Mouse (Mus musculus): ENCODE measurements around the gene Smim26. TPM values are rescaled to one million over a fixed set of nuclear protein-coding genes. Genes with fewer than 3 reads are reported as not detected.

The Smim26 gene
- polyA plus RNA-seq (2011; ENCODE audit: insufficient read length, low read depth, missing spikeins) = 19.0 and 26.1 TPM in 2 replicates

- TF ChIP-seq POLR2A (IDR thresholded peaks at IDR 0.05; ENCODE audit: low read depth, low read length) (peak; percentile 89), CTCF (IDR thresholded peaks at IDR 0.05; ENCODE audit: borderline replicate concordance, insufficient read depth, low read length) (no peak)
- Histone ChIP-seq H3K4me1 (ENCODE audit: control insufficient read depth, insufficient read depth, low read length) (no peaks in the 10 kb centered on the region), H3K27ac (ENCODE audit: insufficient read depth, low read length) (no peak within 1 kb of the TSS), H3K4me3 (ENCODE audit: insufficient read depth, low read length) (peak within 1 kb of the TSS; percentile 60)
These were observed at the start of gene Smim26 for GRCm38 (mm10) chr2:144593951-144594651. Gene Smim26, plus strand, starts transcription at chr2:144594054.

- TF ChIP-seq CTCF (IDR thresholded peaks at IDR 0.05; ENCODE audit: borderline replicate concordance, insufficient read depth, low read length) = no peak
- TF ChIP-seq POLR2A (IDR thresholded peaks at IDR 0.05; ENCODE audit: low read depth, low read length) = no peak
- no peaks in the 10 kb centered on the region for H3K4me1 ChIP-seq (ENCODE audit: control insufficient read depth, insufficient read depth, low read length)
- no peak overlapping the region for H3K27ac ChIP-seq (ENCODE audit: insufficient read depth, low read length)
- no peak overlapping the region for H3K4me3 ChIP-seq (ENCODE audit: insufficient read depth, low read length)
These were observed 49.2 kb upstream of the Smim26 start for GRCm38 (mm10) chr2:144544630-144545029.

- Histone ChIP-seq H3K4me1 (ENCODE audit: control insufficient read depth, insufficient read depth, low read length) (no peaks in the 10 kb centered on the region), H3K4me3 (ENCODE audit: insufficient read depth, low read length) (no peak overlapping the region), H3K27ac (ENCODE audit: insufficient read depth, low read length) (no peak overlapping the region)
- TF ChIP-seq CTCF (IDR thresholded peaks at IDR 0.05; ENCODE audit: borderline replicate concordance, insufficient read depth, low read length) = no peak
- TF ChIP-seq POLR2A (IDR thresholded peaks at IDR 0.05; ENCODE audit: low read depth, low read length) = no peak
These were observed 48.8 kb upstream of the Smim26 start for GRCm38 (mm10) chr2:144545061-144545460.

- Histone ChIP-seq H3K4me3 (ENCODE audit: insufficient read depth, low read length) (no peak overlapping the region), H3K27ac (ENCODE audit: insufficient read depth, low read length) (no peak overlapping the region), H3K4me1 (ENCODE audit: control insufficient read depth, insufficient read depth, low read length) (no peaks in the 10 kb centered on the region)
- no peak for TF ChIP-seq CTCF (IDR thresholded peaks at IDR 0.05; ENCODE audit: borderline replicate concordance, insufficient read depth, low read length)
- no peak for TF ChIP-seq POLR2A (IDR thresholded peaks at IDR 0.05; ENCODE audit: low read depth, low read length)
These were observed 48.4 kb upstream of the Smim26 start for GRCm38 (mm10) chr2:144545481-144545880.

GRCm38 (mm10) chr2:144547559-144547958 is 46.3 kb upstream of the Smim26 start:
- Histone ChIP-seq H3K4me3 (ENCODE audit: insufficient read depth, low read length) (no peak overlapping the region), H3K4me1 (ENCODE audit: control insufficient read depth, insufficient read depth, low read length) (no peaks in the 10 kb centered on the region), H3K27ac (ENCODE audit: insufficient read depth, low read length) (no peak overlapping the region)
- TF ChIP-seq CTCF (IDR thresholded peaks at IDR 0.05; ENCODE audit: borderline replicate concordance, insufficient read depth, low read length) (no peak), POLR2A (IDR thresholded peaks at IDR 0.05; ENCODE audit: low read depth, low read length) (no peak)

- TF ChIP-seq CTCF (IDR thresholded peaks at IDR 0.05; ENCODE audit: borderline replicate concordance, insufficient read depth, low read length) (no peak), POLR2A (IDR thresholded peaks at IDR 0.05; ENCODE audit: low read depth, low read length) (peak; percentile 90)
- Histone ChIP-seq H3K4me1 (ENCODE audit: control insufficient read depth, insufficient read depth, low read length) (no peaks in the 10 kb centered on the region), H3K27ac (ENCODE audit: insufficient read depth, low read length) (no peak within 1 kb of the TSS), H3K4me3 (ENCODE audit: insufficient read depth, low read length) (peak within 1 kb of the TSS; percentile 94)
These were observed 43.3 kb upstream of the Smim26 start, which contains the start of gene Rbbp9 for GRCm38 (mm10) chr2:144550529-144550928. Gene Rbbp9, minus strand, starts transcription at chr2:144550869.

- peaks cover 5% of the 10 kb centered on the region; the same call in 1 of the 2 replicates for H3K4me1 ChIP-seq (ENCODE audit: control insufficient read depth, insufficient read depth, low read length)
- TF ChIP-seq CTCF (IDR thresholded peaks at IDR 0.05; ENCODE audit: borderline replicate concordance, insufficient read depth, low read length) = no peak
- TF ChIP-seq POLR2A (IDR thresholded peaks at IDR 0.05; ENCODE audit: low read depth, low read length) = no peak
- H3K4me3 ChIP-seq (ENCODE audit: insufficient read depth, low read length) = no peak overlapping the region
These were observed 39.9 kb upstream of the Smim26 start for GRCm38 (mm10) chr2:144553905-144554304.

GRCm38 (mm10) chr2:144555286-144555819 is 38.5 kb upstream of the Smim26 start:
- Histone ChIP-seq H3K4me3 (ENCODE audit: insufficient read depth, low read length) (peak overlapping the region; percentile 86), H3K27ac (ENCODE audit: insufficient read depth, low read length) (peak overlapping the region; percentile 94), H3K4me1 (ENCODE audit: control insufficient read depth, insufficient read depth, low read length) (peaks cover 5% of the 10 kb centered on the region; the same call in 1 of the 2 replicates)
- TF ChIP-seq CTCF (IDR thresholded peaks at IDR 0.05; ENCODE audit: borderline replicate concordance, insufficient read depth, low read length) (no peak), POLR2A (IDR thresholded peaks at IDR 0.05; ENCODE audit: low read depth, low read length) (no peak; the same call in 1 of the 2 replicates)

More at GRCm38 (mm10) chr2:144553905-144554304, 39.9 kb upstream of the Smim26 start:
- H3K27ac ChIP-seq (ENCODE audit: insufficient read depth, low read length) = no peak overlapping the region

- H3K4me3 ChIP-seq (ENCODE audit: insufficient read depth, low read length) = peak within 1 kb of the TSS; percentile 86
- TF ChIP-seq CTCF (IDR thresholded peaks at IDR 0.05; ENCODE audit: borderline replicate concordance, insufficient read depth, low read length) (no peak), POLR2A (IDR thresholded peaks at IDR 0.05; ENCODE audit: low read depth, low read length) (peak; percentile 93)
- peaks cover 5% of the 10 kb centered on the region; the same call in 1 of the 2 replicates for H3K4me1 ChIP-seq (ENCODE audit: control insufficient read depth, insufficient read depth, low read length)
- peak within 1 kb of the TSS; percentile 94 for H3K27ac ChIP-seq (ENCODE audit: insufficient read depth, low read length)
These were observed 37.9 kb upstream of the Smim26 start, which contains the start of gene Sec23b for GRCm38 (mm10) chr2:144555820-144556552. Gene Sec23b, plus strand, starts transcription at chr2:144556229.
